Mouse (Mus musculus): ENCODE results near the gene Bckdk.
"Not testable (repeated sequence)": the region's sequence is repeated elsewhere in the genome, so short reads cannot be mapped to it uniquely, and the experiment has no call there.

Bckdk gene

DNA sequence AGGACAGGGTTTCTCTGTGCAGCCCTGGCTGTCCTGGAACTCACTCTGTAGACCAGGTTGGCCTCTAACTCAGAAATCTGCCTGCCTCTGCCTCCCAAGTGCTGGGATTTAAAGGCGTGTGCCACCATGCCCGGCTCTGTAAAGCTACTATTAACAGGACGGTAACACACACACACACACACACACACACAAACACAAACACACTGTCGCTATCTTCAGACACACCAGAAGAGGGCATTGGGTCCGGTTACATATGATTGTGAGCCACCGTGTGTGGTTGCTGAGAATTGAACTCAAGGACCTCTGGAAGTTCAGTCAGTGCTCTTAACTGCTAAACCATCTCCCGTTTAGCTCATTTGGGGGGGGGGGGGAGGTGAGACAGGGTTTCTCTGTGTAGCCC lies 8.0 kb upstream of the Bckdk start:
- not testable (repeated sequence) for DNase-seq (ENCODE audit: low spot score in 2 of 2)

DNA sequence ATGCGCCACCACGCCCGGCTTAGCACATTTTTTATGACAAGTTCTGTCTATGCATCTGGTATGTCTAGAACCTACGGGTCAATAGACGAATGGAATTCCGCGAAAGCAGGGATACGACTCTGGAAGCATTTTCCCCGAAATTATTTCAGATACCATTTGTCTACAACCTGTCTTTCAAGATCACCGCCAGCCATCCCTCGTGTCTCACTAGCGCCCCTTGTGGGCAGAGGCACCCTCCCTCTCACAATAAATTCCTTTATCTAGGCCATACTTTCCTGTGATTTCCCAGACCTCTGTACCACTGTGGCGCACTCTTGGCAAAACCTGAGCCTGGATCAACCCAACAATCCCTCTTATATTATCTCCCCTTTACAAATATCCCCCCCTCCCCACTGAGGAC lies 7.5 kb upstream of the Bckdk start:
- DNase-seq (ENCODE audit: low spot score in 2 of 2), result peak in 1 of 2 experiments; percentile 51

DNA sequence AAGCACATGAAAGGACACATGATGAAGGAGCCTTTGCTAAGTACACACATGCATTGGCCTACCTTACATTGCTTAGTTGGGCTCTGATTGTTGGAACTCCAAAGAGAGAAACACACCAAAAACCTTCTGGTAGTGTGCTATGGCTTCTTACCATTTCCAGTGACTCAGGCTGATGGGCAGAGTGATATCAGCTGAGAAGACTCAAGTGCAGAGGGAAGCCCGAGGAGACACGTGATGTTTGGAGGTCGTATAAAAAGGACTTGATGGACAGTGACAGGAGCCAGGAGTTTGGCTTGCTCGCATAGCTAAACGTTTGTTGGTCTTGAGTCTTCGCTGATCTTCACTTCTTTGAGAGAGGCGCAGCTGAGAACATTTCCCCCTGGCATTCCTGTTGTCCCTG lies 6.3 kb upstream of the Bckdk start:
- no peak for DNase-seq (ENCODE audit: low spot score in 2 of 2)

DNA sequence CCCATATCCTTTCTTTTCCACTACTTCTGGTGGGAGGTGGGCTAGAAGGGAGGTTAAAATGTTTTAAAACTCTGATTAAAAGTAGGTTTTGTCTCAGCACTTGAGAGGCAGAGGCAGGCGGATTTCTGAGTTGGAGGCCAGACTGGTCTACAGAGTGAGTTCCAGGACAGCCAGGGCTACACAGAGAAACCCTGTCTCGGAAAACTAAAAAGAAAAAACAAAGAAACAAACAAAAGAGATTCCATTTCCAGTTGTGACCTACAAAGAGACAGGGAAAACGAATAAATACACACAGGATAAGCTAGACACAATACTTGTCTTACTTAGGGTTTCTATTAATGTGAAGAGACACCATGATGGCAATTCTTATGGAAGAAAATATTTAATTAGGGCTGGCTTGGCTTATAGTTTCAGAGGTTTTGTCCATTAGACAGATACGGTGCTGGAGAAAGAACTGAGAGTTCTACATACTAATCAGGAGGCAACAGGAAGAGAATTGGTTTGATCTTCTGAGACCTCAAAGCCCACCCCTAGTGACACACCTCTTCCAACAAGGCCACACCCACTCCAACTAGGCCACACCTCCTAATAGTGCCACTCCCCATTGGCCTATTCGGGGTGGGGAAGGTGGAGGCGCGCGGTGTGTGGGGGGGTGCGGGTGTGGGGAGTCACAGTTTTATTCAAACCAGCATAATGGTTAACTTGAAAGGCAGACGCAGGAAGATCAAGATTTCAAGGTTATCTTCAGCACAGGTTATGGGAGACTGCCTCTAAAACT lies 5.5 kb upstream of the Bckdk start:
- DNase-seq (ENCODE audit: low spot score in 2 of 2), result no peak

DNA sequence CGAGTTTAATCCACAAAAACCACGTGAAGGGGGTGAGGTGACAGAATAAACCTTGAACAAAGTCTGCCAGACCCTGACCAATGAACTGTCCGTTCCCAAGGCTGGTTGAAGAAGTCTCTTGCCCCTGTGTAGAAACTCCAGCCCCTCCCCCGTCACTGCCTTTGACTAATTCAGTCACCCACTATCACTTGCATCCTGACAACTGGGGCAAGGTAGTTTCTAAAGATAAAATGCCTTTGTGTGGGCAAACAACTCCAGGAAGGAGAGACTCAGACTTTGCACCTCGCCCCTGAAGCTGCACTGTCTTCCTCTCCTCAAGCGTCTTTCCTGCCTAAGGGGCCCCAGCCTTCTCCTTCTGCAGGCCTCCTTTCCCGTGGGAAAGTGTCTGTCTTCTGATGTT lies 3.9 kb upstream of the Bckdk start:
- DNase-seq (ENCODE audit: low spot score in 2 of 2), result no peak

DNA sequence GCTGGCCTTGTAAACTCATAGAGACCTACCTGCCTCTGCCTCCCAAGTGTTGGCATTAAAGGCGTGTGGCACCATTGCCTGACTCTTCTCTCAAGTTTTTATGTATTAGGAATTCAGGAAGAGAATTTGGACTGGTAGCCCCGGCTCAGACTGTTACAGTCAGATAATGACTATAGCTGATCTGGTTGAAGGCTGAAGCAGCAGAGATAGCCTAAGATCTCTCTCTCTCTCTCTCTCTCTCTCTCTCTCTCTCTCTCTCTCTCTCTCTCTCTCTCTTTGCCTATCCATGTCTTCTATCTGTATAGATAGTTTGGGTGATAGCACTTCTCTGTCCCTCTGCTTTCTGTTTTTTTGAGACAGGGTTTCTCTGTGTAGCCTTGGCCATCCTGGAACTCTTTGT lies 2.1 kb upstream of the Bckdk start:
- no peak for DNase-seq (ENCODE audit: low spot score in 2 of 2)

DNA sequence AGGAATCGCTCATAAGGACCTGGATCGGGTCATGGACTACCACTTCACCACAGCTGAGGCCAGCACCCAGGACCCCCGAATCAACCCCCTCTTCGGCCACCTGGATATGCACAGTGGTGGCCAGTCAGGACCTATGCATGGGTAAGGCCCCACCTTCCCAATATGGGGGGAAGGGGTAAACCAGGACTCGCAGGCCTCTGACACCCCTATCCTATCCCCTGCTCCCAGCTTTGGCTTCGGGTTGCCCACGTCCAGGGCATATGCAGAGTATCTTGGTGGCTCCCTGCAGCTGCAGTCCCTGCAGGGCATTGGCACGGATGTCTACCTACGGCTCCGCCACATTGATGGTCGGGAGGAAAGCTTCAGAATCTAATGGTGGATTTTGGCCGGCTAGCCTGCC lies 4.1 kb downstream of the Bckdk start:
- DNase-seq (ENCODE audit: low spot score in 2 of 2), result no peak

DNA sequence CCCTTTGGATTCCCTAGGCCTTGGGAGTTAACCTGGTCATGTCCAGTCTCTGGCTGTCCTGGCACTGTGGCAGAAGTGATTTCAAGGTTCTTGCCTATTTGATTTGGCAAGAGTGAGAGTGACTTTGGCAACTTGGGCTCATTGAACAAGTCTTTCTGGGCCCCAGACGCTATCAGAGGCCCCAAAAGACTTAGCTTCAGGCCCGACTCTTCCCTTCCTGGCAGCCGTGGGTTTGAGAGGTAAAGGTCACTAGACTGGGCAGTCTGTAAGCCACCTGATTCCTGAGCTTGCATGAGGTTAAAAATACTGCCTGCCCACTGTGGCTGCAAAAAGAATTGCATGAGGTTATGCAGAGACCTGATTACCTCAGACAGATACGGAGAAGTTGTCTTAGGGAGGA lies 4.8 kb downstream of the Bckdk start:
- DNase-seq (ENCODE audit: low spot score in 2 of 2), result no peak

DNA sequence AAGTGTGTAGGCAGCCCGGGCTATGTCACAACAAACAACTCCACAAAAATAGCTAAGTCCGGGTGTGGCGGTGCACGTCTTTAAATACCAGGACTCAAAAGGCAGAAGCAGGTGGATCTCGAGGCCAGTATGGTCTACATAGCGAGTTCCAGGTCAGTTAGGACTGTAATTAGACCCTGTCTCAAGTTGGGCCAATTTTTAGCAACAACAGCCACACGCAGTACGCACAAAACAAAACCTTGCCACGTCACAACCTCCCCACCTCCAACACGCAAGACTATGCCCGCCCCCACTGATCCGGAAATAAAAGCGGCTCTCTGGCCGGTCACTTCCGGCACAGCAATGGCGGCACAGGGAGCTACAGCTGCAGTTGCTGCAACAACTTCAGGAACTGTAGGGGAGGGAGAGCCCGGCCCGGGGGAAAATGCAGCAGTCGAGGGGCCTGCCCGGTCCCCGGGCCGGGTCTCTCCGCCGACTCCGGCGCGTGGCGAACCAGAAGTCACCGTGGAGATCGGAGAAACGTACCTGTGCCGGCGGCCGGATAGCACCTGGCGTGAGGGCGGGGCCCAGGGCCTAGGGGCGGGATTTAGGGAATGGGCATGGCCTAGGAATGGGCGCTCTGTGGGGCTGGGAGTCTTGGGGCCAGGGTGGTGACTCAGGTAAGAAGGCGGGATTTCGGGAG lies 8.4 kb downstream of the Bckdk start, which contains the start of gene Kat8:
Gene Kat8 (plus strand): TSS at position 327 of the 682 bp plus-strand sequence.
- peak; percentile 85 to 88 for DNase-seq (ENCODE audit: low spot score in 2 of 2)

DNA sequence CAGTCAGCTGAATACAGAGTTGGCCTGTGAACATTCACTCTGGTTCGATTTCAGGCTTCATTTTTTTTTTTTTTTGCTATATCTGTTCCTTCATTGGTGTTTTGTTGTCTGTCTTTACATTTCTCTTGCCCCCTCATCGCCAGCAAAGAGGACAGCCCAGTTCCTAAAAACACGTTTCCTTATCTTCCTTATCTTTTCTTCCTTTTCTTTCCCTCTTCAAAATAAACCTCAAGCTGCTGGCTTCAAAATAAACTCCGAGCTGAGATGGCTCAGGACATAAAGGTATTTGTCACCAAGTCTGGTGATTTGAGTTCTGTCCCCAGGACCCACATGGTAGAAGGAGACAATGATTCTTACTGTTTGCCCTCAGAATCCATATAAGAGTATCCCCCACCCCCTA lies 9.1 kb downstream of the Bckdk start:
- DNase-seq (ENCODE audit: low spot score in 2 of 2), result no peak

DNA sequence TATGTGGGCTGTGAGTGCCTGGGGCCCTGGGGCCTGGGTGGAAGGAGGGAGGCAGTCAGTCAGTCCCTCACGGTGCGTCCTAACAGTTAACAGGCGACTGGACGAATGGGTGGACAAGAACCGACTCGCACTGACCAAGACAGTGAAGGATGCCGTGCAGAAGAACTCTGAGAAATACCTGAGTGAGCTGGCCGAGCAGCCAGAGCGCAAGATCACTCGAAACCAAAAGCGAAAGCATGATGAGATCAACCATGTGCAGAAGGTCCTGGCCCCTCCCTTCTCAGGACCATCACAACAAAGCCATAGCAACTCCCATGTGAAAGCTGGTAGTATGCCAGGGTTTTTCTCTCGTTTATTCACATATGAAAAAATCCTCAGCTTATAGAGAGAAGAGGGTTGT lies 11.4 kb downstream of the Bckdk start:
- no peak for DNase-seq (ENCODE audit: low spot score in 2 of 2)

DNA sequence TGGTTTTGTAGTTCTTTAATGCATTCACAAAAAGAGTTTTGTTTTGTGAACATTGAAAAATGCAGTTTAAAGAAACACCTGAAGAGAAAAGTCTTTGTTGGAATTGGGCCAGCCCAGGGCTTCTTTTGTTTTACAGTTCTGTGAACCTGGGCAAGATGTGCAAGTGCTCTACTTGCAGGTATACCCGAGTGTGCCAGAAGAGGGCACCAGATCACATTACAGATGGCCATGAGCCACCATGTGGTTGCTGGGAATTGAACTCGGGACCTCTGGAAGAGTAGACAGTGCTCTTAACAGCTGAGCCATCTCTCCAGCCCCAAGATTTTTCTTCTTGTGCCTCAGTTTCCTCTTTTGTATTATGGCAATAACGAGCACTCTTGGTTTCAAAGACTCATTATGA lies 14.3 kb downstream of the Bckdk start:
- no peak for DNase-seq (ENCODE audit: low spot score in 2 of 2)

DNA sequence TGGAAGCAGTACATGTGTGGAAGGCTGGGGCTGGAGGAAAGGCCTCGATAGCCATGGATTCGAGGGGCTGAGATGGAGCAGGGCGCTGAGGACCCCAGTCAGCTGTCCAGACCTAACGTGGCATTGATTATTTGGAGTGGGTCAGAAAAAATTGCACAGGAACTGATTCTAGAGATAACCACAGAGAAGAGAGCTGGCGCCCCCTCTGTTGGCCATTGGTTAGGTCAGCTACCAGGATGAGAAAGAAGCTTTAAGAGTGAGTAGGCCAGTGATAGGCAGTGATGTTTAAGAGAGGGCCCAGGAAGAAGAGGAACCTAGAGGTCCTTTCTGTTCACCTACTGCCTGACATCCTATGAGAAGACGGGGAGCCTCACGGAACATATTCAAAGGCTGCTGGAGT lies 15.4 kb downstream of the Bckdk start:
- no peak for DNase-seq (ENCODE audit: low spot score in 2 of 2)

DNA sequence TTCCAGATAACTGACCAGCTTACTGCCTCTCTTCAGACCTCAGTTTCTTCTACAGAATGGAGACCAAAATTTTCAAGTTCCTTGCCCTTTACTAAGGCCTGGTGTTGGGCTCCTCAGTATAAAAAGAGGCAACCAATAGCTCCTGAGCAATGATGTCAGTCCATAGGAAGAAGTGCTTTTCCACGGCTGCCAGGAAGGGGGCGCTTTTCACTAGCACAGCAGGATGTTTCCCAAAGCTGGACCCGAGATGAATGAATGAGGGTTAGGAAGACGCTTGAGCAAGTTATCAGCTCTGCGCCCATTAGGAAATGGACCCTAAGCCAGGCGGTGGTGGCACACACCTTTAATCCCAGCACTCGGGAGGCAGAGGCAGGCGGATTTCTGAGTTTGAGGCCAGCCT lies 17.6 kb downstream of the Bckdk start:
- DNase-seq (ENCODE audit: low spot score in 2 of 2), result no peak

DNA sequence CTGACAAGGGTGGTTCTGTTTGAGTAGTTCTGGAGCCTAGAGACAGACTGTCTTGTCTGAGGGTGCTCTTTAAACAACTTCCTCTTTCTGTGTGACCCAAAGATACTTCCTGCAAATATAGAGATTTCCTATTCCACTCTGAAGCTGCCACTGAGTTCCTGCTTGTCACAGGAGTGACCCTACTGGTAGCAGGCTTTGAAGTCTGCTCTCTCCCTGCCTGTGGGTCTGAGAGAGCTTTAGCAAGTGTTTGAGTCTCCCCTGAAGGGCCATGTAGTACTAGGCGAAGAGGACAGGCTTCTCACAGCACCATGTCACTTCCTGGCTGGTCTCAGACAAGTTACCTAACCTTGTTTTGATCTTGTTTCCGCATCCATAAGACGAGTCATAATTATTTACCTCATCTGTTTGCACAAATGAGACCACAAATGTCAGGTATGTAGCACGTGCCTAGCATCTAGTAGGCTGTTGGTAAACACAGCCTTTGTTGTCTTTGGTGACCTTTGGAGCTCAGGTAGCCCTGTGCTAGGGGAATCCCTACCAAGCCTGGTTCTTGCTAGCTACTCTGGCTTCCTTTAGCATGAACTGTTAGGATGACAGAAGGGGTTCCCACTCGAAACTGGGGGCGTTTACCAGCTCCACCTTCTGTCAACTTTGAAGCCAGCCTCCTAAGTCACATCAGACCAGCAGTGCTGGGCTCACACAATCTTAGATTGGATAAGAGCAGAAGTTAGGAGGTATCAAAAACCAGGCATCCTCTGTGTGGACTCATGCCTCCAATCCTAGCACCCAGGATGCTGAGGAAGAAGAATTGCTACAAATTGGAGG lies 18.8 kb downstream of the Bckdk start:
- DNase-seq (ENCODE audit: low spot score in 2 of 2), result no peak

DNA sequence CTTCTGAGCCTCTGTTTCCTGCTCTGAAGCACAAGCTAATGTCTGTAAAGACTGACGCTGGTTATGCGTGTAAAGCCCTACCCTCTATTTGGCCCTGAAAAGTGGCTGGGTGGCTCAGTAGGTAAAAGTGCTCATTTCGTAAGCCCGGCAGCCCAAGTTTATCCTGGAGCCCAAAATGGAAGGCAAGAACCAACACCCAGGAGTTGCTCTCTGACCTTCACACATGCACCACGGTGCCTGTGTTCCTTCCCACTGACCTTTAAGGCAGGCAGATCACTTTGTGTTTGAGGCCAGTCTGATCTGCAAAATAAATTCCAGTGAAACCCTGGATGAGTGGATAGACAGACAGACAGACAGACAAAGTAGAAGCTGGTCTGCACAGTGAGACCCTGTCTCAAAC lies 19.8 kb downstream of the Bckdk start:
- no peak for DNase-seq (ENCODE audit: low spot score in 2 of 2)

DNA sequence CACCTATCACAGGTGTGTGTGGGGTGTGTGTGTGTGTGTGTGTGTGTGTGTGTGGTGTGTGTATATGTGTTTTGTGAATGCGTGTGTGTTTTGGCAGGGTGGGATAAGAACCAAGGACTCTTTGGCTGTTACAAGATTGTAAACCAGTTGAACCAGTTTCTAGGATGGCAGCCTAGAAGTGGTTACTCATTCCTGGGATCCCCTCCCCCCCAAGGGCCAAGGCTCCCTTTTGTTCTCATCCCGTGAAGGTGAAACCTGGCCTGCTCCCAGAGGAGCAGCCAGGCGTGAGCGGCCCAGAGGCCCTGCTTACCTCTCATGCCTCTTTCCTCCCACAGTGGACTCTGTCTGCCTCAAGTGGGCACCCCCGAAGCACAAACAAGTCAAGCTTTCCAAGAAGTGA lies 21.4 kb downstream of the Bckdk start:
- DNase-seq (ENCODE audit: low spot score in 2 of 2), result no peak

DNA sequence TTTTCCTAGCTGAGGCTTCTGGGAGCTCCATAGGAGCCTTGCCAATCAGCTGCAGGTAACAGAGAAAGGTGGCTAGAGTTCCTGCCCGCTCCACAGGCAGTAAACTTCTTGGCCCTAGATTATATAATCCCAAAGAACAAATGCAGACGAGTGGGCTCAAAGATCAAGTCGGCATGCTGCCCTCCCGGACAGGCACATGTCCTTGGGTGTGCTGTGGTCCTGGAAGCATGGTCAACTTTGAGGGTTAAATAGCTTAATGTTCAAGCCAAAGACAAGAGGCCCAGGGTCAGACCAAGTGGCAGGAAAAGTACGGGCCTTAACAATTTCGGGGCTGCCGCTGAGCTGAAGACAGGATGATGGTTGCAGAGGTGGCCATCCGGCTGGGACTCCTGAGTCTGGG lies 22.2 kb downstream of the Bckdk start:
- no peak for DNase-seq (ENCODE audit: low spot score in 2 of 2)

DNA sequence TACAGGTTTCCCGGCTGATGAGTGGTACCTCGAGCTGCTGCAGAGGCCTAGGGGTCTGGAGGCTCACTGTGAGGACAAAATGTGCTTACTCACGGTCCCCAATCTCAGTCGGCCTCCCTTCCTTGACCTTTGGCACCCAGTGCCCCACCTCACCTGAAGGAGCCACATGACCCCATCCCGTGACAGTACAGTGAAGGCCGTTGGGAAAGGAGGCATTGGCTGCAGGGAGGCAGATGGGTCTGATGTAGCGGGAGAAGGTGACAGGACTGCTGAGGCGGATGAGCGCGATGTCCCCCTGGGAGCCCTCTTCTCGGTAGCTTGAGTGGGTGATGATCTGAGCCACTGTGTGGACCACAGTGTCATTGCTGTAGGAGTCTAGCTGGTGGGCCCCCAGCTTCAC lies 23.0 kb downstream of the Bckdk start:
- no peak for DNase-seq (ENCODE audit: low spot score in 2 of 2)

DNA sequence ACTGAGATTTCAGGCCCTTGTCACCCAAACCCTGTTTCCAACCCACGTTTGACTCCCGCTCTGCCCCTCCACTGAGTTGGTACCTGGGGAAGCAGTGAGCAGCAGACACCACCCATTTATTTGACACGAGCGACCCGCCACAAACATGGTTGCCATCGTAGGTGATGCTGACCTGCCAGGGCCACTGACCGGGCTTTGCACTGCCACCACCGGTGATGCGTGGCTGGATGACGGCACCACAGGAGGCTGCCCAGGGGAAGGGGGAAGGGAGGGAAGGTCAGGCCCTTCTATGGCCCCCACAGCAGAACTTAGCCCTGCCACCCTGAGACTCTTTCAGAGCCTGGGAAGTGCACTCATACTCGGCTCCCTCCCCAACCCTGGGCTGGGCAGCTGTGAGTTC lies 23.8 kb downstream of the Bckdk start:
- no peak for DNase-seq (ENCODE audit: low spot score in 2 of 2)

DNA sequence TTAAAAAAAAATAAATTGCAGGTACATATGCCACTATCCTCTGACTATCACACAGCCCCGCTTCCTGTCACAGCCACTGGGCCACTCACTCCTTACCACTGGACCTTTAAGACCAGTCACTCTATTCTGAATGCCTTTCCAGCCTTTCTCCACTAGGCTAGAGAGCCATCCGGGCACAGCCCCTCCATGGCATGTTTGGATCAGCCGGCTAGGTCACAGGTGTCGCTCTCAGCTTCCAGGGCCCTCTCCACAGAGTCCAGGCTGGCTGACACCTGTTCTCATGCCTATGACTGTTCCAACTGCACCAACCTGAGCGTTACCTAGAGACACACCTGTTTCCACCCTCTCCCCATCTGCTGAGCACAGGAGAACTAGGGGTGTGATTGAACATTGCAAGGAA lies 24.7 kb downstream of the Bckdk start:
- DNase-seq (ENCODE audit: low spot score in 2 of 2), result no peak

DNA sequence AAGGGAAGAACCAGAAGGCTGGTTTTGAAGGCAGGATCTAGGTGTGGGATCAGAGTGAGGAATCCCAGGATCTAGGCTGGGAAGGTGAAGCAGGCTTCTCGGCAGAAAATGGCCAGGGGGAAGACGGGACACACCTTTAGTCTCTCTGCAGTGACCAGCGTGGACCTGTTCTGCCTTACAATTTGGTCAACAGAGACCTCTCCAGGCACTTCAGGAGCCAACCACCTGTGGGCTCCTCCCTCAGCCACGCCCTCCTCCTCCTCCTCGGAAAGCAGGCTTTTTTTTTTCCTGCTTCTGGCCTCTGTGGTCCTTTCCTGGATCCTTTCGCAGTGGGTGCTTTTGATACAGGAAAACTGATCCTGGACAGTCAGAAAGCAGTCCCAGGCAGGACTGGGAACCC lies 26.0 kb downstream of the Bckdk start, which contains the start of gene Prss8:
Gene Prss8 (minus strand): TSS at position 182 of the 400 bp plus-strand sequence.
- peak; percentile 69 to 77 for DNase-seq (ENCODE audit: low spot score in 2 of 2)

DNA sequence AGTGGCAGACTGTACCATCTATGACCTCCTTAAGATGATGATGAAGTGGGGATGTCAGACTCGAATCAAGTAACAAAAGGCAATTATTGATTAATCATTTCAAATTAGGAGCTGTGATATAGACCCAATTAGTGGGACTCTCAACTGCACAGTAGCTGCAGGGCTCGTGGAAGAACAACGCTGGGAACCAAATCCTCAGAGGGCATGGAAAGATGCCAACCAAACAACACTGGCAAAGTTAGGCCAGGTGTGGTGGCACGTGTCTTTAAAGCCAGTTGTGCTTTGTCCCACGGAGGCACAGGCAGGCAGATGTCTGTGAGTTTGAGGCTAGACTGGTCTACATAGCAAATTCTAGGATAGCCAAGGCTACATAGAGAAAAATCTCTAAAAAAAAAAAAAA lies 26.8 kb downstream of the Bckdk start:
- no peak for DNase-seq (ENCODE audit: low spot score in 2 of 2)

All from urinary bladder, postnatal 36 days (tissue).